Mouse (Mus musculus) left cerebral cortex, postnatal 14 days (tissue): ENCODE results near the gene Msto1. TPM values are rescaled to one million over a fixed set of nuclear protein-coding genes. Genes with fewer than 3 reads are reported as not detected.
"Not testable (repeated sequence)": the region's sequence is repeated elsewhere in the genome, so short reads cannot be mapped to it uniquely, and the experiment has no call there.

Experiments used
- DNase-seq, 2 experiments: peaks; one replicate each; pipeline ENCODE4 v3.0.0; 2021 to 2022; ENCODE audit warnings: low spot score in 2 of 2, mixed read lengths in 1 of 2
- intact Hi-C: fragments of 180-260 bp; cut with DNase I; formaldehyde crosslinking; loops from one replicate; pipeline ENCODE4 v1.15.1; 2025
- long read RNA-seq, 2 experiments: library from polyadenylated mRNA; stranded (forward); transcript quantifications; one replicate each; pipeline ENCODE4 v2.0.0; 2021
- total RNA-seq, 2 experiments: library from RNA; stranded (reverse); gene quantifications; 2 replicates each; pipeline ENCODE4 v1.2.3; 2021

Msto1 gene
- 10 to 100 TPM; 22.8 to 28.7 TPM for total RNA-seq
- long read RNA-seq, experiment 1, transcript Msto1-202 (14 exons, 1,875 nt) = major isoform, 29 of 51 reads
- long read RNA-seq, experiment 1, partial matches to known transcripts = 13 of 51 reads
- long read RNA-seq, experiment 1, other reads (novel, unspliced or antisense) = 9 of 51 reads
- long read RNA-seq, experiment 2, transcript Msto1-202 (14 exons, 1,875 nt) = major isoform, 29 of 47 reads
- long read RNA-seq, experiment 2, partial matches to known transcripts = 2 of 47 reads
- long read RNA-seq, experiment 2, other reads (novel, unspliced or antisense) = 16 of 47 reads

DNA sequence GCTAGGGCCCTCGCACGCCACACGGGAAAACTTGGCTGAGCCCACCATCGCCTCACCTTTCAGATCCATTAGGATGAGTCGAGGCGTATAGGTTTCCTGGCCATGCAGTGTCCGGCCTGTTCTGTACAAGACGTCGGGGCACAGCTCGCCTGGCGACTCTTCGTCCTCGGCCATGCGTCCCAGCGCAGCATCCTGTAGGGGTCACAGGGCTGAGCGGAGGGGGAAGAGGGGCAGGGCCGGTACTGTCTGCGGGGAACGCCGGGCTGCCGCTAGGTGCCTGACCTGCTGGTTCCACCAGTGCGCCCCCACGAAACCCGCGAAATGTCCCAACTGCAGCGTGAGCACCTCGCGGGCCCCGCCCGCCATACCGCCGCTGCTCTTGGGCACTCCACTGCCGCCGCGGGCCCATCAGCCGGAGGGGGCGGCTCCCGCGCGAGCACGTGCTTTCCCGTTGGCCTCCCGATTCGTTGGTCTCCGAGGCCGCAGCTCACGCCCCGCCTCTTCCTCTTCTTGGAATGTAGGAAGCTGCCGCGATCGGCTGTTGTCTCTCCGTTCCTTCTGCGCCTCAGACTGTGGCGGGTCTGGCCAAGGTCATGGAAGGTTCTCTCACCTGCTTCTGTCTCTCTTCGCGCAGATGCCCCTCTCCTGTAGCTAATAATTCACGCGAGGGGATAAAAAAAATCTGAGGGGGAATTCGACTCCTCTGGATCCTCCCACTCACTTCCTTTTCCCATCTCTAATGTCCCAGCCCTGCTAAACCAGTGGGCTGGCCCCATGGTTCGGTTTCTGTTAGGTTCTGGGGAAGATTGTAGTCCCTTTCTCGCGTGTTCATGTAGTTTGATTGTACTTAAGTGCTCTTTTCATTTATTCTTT, at the start of gene Msto1:
TSS of gene Msto1 (minus strand) at position 489 of the 873 bp plus-strand sequence.
- DNase-seq = peak; percentile 93
- intact Hi-C loops = no loop called here

DNA sequence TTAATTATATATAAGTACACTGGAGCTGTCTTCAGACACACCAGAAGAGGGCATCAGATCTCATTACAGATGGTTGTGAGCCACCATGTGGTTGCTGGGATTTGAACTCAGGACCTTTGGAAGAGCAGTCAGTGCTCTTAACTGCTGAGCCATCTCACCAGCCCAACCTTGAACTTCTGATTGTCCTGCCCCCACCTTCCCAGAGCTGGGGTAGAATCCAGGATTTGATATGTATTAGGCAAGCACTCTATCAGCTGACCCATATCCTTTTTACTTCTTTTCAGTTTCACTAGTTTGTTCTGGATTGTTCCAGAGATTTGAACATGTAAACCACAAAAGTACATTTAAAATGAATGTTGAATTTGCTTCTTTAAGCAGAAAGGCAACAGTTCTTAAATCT, 49.4 kb upstream of the Msto1 start:
- intact Hi-C loops, DNase-seq: not testable (repeated sequence)

DNA sequence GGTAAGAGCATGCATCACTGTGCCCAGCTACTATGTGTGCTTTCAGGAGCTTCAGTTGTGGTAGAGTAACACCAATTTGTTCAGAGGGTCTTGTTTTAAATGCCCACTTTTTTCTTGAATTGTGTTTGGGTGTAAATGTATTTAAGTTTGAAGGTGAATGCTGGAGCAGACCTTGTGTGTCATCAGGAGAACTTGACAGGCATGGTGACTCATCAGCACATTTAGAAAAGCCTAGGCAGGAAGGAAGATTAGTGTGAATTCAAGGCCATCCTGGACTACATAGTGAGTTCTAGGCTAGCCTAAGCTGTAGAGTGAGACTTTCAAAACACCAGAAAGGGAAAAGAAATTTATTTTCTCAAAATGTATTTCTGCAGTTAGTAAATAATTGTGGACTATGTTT, 39.9 kb upstream of the Msto1 start:
- intact Hi-C loops = loop anchor here (5.0 kb wide), 1 partner anchor 79 kb away; no protein-coding TSS in a partner anchor
- no peak for DNase-seq

DNA sequence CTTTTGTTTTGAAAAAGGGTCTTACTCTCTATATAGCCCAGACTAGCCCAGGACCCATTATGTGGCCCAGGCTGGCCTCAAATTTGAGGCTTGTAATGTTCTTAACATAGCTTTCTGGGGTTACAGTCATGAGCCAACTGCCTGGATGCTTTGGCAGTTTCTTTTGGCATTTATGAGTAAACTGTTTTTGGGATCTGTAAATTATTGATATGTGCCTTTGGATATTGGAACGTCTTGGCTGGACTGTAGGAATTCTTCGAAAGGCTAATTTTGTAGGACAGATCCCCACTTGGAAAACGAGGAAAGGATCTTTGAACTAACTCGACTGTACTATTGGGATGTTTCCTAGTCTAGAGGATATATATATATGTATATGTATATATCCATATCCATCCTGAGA, 39.4 kb upstream of the Msto1 start:
- no peak for DNase-seq
- intact Hi-C loops = loop anchor here (5.0 kb wide), 1 partner anchor 79 kb away; no protein-coding TSS in a partner anchor

DNA sequence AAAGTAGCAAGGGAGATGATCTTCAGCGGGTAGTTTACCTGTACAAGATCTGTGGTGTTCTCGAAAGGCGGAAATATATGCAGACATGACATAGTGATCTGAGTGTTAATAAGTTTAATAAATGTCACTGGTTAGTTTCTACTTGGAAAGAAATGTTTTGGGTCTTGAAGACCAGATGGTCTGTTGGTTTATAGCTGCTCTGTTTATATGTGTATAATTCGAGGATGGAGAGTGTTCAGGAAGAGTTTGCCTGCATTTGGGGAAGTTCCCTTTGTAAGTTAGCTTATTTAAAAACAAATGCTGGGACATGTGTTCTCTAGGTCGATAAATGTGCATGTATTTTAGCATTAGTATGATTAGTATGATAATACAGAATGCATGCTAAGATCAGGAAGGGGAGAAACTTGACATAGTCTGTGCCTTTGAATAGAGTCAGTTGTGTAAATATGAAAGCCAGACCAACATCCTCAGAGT, 37.6 kb upstream of the Msto1 start:
- intact Hi-C loops = loop anchor here (5.0 kb wide), 1 partner anchor 81 kb away; no protein-coding TSS in a partner anchor
- no peak for DNase-seq

DNA sequence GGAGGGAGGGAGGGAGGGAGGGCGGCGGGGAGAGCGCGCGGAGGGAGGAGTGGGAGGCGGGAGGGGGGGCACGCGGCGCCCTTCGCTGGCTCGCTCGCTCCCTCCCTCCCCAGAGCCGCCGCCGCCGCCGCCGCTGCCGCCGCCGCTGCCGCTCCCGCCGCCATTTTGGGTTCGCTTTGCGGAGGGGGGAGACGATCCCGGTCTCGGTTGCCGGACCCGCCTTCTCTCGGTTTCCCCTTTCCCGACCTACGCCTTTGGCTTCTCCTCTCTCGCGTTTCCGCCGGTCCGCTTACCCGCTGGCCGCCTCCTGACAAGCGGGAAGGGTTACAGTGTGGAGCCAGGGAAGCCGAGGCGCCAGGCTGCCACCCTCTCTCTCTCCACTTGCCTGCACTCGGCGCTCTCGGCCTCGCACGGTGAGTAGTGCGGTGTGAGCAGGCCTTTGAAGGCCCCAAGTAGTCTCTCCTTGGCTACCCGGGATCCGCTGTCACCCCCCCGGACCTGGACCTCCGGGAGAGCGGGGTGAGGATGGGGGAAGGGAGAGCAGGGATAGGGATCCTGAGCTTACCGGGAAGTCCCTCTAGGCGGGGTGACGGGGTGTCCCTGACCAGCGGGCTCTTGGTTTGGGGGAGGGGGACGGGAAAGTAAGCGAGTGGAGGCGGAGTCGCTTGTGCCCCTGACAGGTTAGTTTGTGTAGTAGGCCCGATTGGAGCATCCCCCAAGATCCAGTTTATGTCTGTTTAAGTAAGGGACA, 37.0 kb upstream of the Msto1 start, which contains the start of the genes Ash1l and Dap3:
TSS of gene Ash1l (plus strand) at position 47 of the 751 bp plus-strand sequence.
TSS of gene Dap3 (minus strand) at position 606 of the 751 bp plus-strand sequence.
- peak; percentile 60 to 78 for DNase-seq
- intact Hi-C loops = loop anchor here (5.0 kb wide), 1 partner anchor 82 kb away; no protein-coding TSS in a partner anchor

DNA sequence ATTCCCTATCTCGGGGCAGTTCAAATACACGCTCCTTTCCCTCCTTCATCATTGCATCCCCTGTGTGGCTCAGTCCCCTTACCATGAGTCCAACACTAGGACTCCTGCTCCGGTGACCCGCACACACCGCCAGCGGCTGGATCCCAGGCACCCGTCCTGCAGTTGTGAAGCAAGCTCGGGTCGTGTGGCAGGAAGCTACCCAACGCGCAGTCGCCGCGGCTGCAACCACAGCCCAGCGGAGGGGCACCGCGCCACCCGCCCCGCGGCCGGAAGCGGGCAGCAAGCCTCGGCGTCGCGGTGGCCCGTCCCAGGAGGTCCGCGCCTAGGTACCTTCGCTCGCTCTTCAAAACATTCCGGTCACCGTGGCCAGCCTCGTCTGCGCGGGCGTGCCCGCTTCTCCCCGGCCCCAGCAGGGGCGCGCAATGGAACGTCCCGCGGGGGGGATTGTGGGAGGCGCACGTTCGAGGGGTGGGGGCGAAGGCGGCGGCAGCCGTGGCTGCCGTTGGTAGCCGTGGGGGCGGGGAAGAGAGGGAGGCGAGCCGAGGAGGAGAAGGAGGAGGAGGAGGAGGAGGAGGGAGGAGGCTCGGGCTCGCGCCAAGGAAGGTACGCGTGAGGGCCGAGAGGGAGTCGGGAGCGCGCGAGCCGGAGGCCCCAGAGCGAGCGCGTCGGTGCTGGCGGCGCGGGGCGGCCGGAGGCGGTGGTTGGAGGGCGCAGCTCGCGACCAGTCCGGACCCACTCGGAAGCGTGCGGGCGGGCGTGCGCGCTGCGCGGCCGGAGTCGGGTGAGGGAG, 36.2 kb upstream of the Msto1 start:
- intact Hi-C loops = loop anchor here (5.0 to 10.0 kb wide), 2 partner anchors 82 to 195 kb away; no protein-coding TSS in a partner anchor

DNA sequence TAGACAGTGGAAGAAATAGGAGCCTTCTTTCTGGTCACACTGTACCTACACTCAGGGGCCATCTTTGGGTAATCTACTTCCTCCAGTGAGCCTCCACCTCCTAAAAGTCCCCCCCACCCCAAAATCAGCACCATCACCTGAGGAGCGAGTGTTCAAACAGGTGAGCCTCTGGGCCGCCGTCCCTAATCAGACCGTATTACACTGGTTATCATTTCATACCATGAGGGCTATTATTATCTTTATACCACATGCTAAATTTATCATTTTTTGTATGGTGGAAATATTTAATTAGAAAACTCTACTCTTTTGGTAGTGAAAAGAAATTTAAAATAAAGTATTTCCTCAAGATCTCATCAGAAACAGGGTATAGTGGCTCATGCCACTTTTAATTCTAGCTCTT, 30.3 kb upstream of the Msto1 start:
- intact Hi-C loops = loop anchor here (10.0 kb wide), 1 partner anchor 201 kb away; no protein-coding TSS in a partner anchor
- DNase-seq = no peak

More for the DNA sequence above, 36.2 kb upstream of the Msto1 start:
- DNase-seq = peak; percentile 83 to 87

DNA sequence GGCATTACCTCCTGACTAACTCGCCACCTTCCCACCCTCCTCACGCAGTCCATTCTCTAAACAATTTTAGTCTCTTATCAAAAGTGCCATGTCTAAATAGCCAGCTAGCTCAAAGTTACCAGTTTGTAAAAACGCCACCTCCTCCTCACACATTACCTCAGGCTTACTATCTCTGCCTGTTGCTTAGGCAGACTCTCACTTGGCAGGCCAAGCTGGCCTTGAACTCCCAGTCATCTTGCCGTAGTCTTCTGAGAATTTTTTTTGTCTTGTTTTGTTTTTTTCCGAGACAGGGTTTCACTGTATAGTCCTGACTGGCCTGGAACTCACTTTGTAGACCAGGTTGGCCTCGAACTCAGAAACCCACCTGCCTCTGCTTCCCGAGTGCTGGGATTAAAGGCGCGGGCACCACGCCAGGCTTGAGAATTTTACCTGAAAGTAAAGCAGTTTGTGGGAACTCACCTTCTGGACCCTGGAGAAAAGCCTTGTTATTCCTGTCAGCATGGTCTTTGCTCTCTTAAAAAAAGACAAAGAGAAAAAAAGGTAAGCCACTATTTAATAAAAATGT, 28.6 kb upstream of the Msto1 start:
- no peak for DNase-seq
- intact Hi-C loops = loop anchor here (10.0 kb wide), 1 partner anchor 202 kb away; no protein-coding TSS in a partner anchor

DNA sequence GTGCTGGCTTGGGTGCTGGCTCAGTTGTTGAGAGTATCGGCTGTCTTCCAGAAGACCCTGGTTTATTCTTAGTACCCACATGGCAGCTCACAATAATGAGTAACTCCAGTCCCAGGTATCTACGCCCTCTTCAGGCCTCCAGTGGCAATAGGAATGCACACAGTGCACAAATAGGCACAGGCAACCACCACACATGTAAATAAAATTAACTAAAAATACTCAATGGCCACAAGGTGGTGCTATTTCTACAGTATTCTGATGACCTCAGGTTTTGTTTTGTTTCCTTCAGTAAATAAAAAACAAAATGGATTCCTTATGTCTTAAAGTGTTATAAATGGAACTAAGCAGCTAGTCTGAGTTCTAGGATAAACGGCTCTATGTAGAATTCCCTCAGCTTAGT, 25.9 kb upstream of the Msto1 start:
- intact Hi-C loops = loop anchor here (10.0 kb wide), 1 partner anchor 205 kb away; no protein-coding TSS in a partner anchor
- peak in 1 of 2 experiments; percentile 71 for DNase-seq

DNA sequence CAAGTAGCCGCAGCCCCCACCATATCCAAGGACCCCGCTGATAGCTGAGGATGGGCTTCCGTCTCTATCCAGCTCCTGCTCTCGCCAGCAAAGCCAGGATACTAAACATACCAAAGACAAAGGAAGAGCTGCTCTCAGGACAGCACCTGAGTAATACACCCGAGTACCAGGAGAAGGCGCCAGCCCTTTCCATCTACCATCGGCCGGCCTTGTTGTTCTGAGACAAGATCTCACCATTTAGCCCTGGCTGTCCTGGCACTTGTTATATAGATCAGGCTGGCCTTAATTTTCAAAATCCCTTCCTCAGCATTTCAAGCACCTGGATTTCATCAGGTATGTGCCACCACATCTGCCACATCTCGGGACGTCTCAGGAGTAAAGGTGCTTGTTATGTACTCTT, 25.3 kb upstream of the Msto1 start:
- DNase-seq = no peak
- intact Hi-C loops = no loop called here

DNA sequence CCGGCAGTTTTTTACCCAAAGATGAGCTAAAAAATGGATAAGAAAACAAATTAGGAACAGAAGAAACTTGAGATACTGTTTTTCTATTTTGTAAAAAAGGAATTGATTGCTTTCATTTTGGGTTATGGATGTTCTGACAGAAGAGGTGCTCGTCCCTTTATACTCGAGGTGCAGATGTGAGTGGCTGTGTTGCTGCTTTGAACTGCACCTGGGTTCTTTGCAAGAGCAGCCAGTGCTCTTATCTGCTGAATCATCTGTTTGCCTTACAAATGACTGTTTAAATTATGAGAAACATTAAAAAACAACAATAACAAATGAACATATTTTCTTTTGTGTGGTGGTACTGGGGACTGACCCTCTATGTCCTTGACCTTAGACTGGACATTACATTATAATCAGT, 15.7 kb upstream of the Msto1 start:
- intact Hi-C loops = no loop called here
- no peak for DNase-seq

DNA sequence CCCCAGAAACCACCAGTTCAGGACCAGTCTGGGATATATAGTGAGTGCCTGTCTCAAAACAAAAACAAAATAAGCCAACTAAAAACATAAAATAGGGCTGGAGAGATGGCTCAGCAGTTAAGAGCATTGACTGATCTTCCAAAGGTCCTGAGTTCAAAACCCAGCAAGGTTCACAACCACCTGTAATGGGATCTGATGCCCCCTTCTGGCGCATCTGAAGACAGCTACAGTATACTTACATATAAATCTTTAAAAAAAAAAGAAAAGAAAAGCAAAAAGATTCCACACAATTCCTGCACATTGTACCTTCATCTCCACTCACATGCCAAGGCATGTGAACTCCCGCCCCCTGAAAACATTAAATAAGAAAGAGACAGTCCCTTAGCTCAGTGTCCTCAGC, 11.9 kb upstream of the Msto1 start:
- intact Hi-C loops = no loop called here
- no peak for DNase-seq

DNA sequence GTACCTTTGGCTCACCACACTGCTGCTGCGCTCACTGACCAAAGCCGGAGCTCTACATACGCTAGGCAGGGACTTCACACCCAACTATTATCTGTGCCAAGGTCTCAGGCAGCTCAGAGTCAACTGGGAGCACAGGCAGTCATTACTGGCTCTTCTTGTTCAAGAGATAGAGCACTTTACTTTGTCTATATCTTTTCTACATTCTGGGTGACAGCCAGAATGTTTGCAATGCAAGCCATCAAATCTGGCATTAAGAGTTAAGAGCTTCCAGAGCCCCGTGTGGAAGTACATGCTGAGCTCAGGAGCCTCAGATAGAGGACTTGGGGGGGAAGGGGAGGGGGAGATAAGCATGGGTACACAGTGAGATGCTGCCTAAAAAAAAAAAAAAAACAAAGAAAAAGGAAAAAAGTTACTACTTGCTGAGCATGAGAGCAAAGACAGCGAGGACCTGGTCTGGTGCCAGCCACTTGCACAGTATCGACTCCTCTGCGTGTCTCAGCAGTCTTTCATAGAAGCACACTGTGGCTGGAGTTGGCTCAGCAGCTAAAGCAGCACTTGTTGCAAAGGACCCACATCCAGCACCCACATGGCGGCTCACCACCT, 10.3 kb upstream of the Msto1 start:
- peak in 1 of 2 experiments; percentile 24 for DNase-seq
- intact Hi-C loops = no loop called here

DNA sequence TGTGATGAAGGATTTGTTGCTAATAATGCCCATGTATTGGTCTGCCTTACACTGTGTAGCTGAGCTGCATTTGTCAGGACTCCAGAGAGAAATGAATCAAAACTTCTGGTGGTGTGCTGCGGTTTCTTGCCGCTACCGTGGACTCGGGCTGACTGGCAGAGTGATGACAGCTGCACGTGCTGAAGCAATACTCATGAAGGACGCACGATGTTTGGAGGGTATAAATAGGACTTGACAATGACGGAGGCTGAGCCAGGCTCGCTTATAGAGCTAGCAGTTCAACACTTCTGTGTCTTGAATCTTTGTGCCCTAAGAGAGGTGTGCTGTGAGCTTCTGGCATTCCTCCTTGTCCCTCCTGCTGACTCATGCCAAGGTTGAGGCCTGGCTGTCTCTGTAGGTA, 7.6 kb upstream of the Msto1 start:
- intact Hi-C loops = no loop called here
- no peak for DNase-seq

DNA sequence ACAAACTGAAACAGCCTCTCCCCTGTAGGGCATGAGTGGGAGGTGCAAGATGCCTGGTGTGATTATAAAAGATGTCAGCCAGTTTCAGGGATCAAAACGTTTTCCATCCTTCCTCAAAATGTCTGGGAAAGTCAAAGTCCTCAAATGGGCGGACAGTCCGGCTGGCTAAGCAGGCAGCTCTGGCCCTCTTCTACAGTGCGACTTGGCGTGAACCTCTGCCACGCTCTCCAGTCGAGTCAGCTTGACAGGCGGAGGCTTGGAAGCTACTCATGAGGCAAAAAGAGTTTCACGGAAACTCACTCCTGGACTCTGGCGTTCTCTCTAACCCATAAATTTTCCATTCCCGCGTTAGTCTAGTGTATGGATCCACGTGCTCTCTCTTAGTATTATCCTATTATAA, 5.2 kb upstream of the Msto1 start:
- no peak for DNase-seq
- intact Hi-C loops = no loop called here

DNA sequence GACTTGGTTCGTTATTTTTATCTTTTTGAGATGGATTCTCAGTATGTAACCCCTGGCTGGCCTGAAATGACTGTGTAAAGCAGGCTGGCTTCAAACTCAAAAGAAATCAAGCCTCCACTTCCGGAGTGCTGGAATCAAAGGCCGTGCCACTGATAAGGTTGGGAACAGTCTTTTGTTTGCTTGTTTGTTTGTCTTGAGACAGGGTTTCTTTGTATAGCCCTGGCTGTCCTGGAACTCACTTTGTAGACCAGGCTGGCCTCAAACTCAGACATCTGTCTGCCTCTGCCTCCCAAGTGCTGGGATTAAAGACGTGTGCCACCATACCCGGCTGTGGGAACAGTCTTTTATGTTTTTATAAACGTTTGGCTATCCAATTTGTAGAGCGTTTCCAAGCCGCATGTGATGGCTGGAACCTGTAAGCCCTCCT, 598 bp upstream of the Msto1 start:
- intact Hi-C loops = no loop called here
- DNase-seq = no peak

DNA sequence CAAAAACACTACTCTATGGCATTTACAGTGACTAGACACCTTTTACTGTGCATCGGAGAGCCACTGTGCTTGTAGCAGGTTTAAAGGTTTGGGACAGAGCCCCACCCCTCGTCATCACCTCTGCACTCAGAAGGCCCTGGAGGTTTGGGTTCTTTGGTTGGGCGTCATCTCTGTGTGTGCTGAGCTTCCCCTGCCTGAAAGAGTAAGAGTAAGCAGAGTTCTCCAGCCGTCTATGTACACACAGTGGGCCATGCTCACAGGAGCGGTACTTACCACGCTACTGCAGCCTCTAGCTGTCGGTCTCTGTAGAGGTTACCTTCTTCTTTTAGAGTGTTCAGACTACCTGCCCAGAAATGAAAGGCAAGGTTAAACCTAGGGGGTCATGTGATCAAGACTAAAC, 1.2 kb downstream of the Msto1 start:
- intact Hi-C loops = no loop called here
- DNase-seq = no peak
